Mouse (Mus musculus) kidney, postnatal 0 days (tissue): ENCODE results near the gene Hist1h4f. TPM values are rescaled to one million over a fixed set of nuclear protein-coding genes. Genes with fewer than 3 reads are reported as not detected.

Experiments used
- ATAC-seq: fragments of 200-750 bp; cut with Nextera tagmentation; replicated peaks from 2 replicates; pipeline ENCODE4 v1.8.0; 2017; ENCODE audit warnings: low read depth, moderate number of reproducible peaks, moderate TSS enrichment, moderate library complexity; ENCODE audit not compliant: low FRiP score
- DNase-seq: peaks from one replicate; pipeline ENCODE4 v3.0.0-alpha.2; 2016; ENCODE audit warnings: low spot score
- H3K27ac ChIP-seq: fragments of 300-500 bp; sonication (generic); 2 replicates; pipeline ENCODE4 v1.5.1; 2014; ENCODE audit warnings: mild to moderate bottlenecking
- H3K27me3 ChIP-seq: fragments of 300-500 bp; sonication (generic); 2 replicates; pipeline ENCODE4 v1.6.1; 2014; ENCODE audit warnings: low read length, mixed read lengths; ENCODE audit not compliant: insufficient read depth
- H3K36me3 ChIP-seq: fragments of 300-500 bp; sonication (generic); 2 replicates; pipeline ENCODE4 v1.6.1; 2014; ENCODE audit warnings: low read length, mixed read lengths; ENCODE audit not compliant: insufficient read depth
- H3K4me1 ChIP-seq: fragments of 300-500 bp; sonication (generic); replicated peaks from 2 replicates; pipeline ENCODE4 v1.6.1; 2014; ENCODE audit warnings: antibody characterized with exemption, low read length, mixed read lengths; ENCODE audit not compliant: insufficient read depth
- H3K4me2 ChIP-seq: fragments of 300-500 bp; sonication (generic); 2 replicates; pipeline ENCODE4 v1.6.1; 2014; ENCODE audit warnings: mild to moderate bottlenecking, low read length, moderate library complexity, mixed read lengths
- H3K4me3 ChIP-seq: fragments of 300-500 bp; sonication (generic); replicated peaks from 2 replicates; pipeline ENCODE4 v1.5.1; 2014; ENCODE audit warnings: low read depth, low read length
- H3K9ac ChIP-seq: fragments of 300-500 bp; sonication (generic); 2 replicates; pipeline ENCODE4 v1.6.1; 2014; ENCODE audit warnings: low read depth, low read length
- H3K9me3 ChIP-seq: fragments of 300-500 bp; sonication (generic); replicated peaks from 2 replicates; pipeline ENCODE4 v1.6.1; 2016; ENCODE audit warnings: low read length, inconsistent platforms, mixed read lengths
- CTCF ChIP-seq: IDR thresholded peaks from 2 replicates; pipeline ENCODE4 v1.5.1; 2016; ENCODE audit warnings: antibody characterized with exemption, low read depth, mild to moderate bottlenecking, moderate library complexity
- WGBS: fragments of 180-500 bp; shearing (Covaris S2); extraction: QIAGEN DNeasy Blood & Tissue Kit; methylation state at CpG from one replicate; pipeline ENCODE4 v1.1.7; 2014; 5-methylcytosine and 5-hydroxymethylcytosine counted together
- polyA plus RNA-seq: library from polyadenylated mRNA; unstranded; fragments of >200 nt; fragmentation: Nextera tagmentation; extraction: Ambion mirVana; gene quantifications from 2 replicates; pipeline ENCODE4 v1.2.1, GENCODE M21; 2015

Gene Hist1h4f
- polyA plus RNA-seq, 1 experiment from 2014 or later, result 0.58 TPM

DNA sequence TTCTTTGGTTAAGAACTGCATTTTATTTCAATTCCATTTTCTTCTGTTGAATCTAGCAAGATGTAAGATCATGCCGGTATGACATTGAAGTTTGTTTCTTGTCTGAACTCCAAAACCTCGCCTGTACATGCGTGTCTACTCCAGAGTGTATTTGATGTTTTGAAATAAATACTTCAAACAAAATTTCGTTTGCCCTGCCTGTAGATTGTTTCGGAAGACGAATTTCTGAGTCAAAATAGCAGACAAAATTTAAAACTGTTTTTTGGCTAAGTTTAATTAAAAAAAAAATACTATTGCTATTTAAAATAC, 33.2 kb downstream of the Hist1h4f start:
- DNase-seq (no peak), ATAC-seq (no peak)
- Histone ChIP-seq H3K4me3 (peak overlapping the region; percentile 50), H3K27me3 (no peaks in the 10 kb centered on the region), H3K4me1 (no peaks in the 10 kb centered on the region), H3K9me3 (no peaks in the 10 kb centered on the region), H3K27ac (no peak overlapping the region), H3K4me2 (peak overlapping the region; percentile 53), H3K9ac (no peak overlapping the region), H3K36me3 (no peaks in the 10 kb centered on the region)
- no peak for TF ChIP-seq CTCF
- 0% methylated on average over 6 of the region's 6 CpGs for WGBS

DNA sequence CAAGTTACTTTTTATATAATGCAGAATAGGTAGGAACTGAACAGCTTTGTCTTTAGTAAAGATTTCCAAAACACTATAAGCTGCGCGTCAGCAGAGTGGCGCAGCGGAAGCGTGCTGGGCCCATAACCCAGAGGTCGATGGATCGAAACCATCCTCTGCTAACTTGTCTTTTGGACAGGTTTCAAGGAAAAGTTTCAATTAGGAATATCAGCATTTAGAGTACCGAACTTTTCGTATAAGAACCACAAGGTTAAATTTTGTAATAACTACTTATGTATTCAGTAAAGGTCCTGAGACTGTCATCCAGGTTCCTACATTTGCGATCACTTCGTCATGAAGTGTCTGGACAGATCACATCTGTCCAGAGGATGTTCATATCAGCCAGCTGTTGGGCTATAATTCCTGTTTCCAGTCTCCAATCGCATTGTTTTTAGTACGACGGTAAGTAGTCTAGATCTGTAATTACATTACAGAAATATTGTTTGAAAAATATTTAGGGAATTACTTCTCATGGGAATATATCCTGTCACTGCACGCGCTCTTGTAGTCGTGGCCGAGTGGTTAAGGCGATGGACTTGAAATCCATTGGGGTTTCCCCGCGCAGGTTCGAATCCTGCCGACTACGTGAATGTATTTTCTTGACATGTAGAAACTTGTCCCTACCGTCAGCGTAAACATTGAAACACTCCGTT, 33.7 kb downstream of the Hist1h4f start:
- H3K9me3 ChIP-seq, result no peaks in the 10 kb centered on the region
- H3K4me3 ChIP-seq, result peak overlapping the region; percentile 50
- under 1% methylated on average over 27 of the region's 27 CpGs for WGBS
- H3K4me1 ChIP-seq, result no peaks in the 10 kb centered on the region
- no peaks in the 10 kb centered on the region for H3K36me3 ChIP-seq
- peak overlapping the region; percentile 46; the same call in 1 of the 2 replicates for H3K9ac ChIP-seq
- H3K27ac ChIP-seq, result peak overlapping the region; percentile 69; the same call in 1 of the 2 replicates
- DNase-seq (peak; percentile 90), ATAC-seq (peak; percentile 91)
- peak overlapping the region; percentile 53 for H3K4me2 ChIP-seq
- no peaks in the 10 kb centered on the region for H3K27me3 ChIP-seq
- no peak for TF ChIP-seq CTCF

DNA sequence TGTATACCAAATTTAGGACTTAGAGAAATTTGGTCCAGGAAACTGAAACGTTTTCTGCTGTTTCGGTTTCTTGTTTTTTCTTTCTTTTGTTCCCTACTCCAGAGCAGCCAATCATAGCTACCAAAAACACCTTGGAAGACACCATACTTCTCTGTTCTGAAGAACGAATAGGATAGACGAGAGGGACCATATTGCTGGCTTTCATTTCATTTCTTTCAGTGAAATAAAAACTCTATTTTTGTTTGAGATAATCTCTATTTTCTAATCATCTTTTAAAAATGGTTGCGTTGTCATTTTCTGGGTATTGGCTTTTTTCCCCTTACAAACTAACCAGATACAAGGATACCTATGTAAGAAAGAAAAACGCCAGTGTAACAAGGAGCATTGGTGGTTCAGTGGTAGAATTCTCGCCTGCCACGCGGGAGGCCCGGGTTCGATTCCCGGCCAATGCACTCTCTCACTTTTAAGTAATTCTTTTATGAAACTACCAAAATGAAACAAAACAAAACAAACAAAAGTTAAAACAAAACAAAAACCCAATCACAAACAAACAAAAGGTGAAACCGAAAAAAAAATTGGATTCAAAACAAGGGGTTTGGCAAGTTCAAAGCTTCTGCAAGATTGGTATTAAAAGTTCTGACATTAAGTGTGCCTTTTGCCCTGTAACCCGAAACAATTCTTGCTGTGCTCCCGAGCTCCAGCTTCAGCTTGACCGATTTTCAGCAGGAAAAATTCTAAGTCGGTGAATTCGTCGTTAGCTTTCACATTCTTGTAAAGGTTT, 34.4 kb downstream of the Hist1h4f start:
- Histone ChIP-seq H3K4me3 (peak overlapping the region; percentile 50), H3K4me1 (no peaks in the 10 kb centered on the region), H3K27ac (peak overlapping the region; percentile 69), H3K36me3 (no peaks in the 10 kb centered on the region), H3K27me3 (no peaks in the 10 kb centered on the region), H3K4me2 (peak overlapping the region; percentile 53), H3K9me3 (no peaks in the 10 kb centered on the region), H3K9ac (peak overlapping the region; percentile 46; the same call in 1 of the 2 replicates)
- under 1% methylated on average over 19 of the region's 19 CpGs for WGBS
- TF ChIP-seq CTCF, result no peak
- DNase-seq, result peak; percentile 80
- ATAC-seq, result peak; percentile 57

DNA sequence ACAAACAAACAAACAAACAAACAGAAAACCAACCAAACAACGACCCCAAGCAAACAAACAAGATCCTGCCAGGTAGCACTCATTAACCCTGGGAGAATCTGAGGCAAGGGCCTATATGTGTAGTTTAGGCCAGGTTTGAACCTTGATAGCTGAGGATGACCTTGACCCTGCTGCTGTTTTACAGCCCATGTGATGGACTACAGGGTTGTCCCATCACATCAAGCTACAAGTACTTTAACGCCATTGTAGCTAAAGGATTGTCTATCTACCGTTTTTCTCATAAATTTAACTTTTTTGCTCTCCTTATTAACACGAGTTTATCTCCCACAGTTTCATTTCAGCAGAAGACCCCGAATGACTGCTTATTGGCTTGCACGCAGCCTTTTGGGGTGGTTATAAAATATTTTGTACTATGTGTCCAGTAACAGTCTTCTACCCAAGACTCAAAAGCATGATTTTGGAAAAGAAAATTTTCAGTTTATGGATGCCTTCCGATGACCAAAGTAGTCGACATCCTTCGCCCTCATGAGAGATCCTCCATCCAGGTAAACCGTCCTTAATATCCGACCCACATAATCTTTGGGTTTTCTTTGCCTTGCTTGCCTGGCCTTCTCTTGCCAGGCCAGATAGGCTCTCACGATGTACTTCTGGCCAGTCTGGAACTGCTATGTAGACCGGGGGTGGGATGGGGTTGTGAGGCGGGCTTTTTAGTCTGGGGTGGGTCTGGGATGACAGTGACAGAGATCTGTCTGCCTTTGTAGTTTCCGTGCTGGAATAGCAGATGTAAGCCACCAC, 35.4 kb downstream of the Hist1h4f start:
- H3K9ac ChIP-seq, result 0 out of 2 replicates have a peak overlapping the region, but pooled peaks have one; percentile 13
- WGBS, result 51% methylated on average over 15 of the region's 15 CpGs

GRCm38 (mm10) chr13:23515281-23515680, 36.2 kb downstream of the Hist1h4f start:
- no peak overlapping the region for H3K27ac ChIP-seq
- no peak for ATAC-seq
- no peak overlapping the region for H3K4me3 ChIP-seq
- TF ChIP-seq CTCF, result no peak
- no peaks in the 10 kb centered on the region for H3K9me3 ChIP-seq
- no peak for DNase-seq
- no peak overlapping the region for H3K4me2 ChIP-seq
- WGBS, result 81% methylated on average over 5 of the region's 5 CpGs
- H3K4me1 ChIP-seq, result no peaks in the 10 kb centered on the region
- H3K9ac ChIP-seq, result no peak overlapping the region
- no peaks in the 10 kb centered on the region for H3K27me3 ChIP-seq
- no peaks in the 10 kb centered on the region for H3K36me3 ChIP-seq

More for the DNA sequence above, 35.4 kb downstream of the Hist1h4f start:
- no peak overlapping the region for H3K27ac ChIP-seq
- H3K9me3 ChIP-seq, result no peaks in the 10 kb centered on the region
- peak overlapping the region; percentile 53; the same call in 1 of the 2 replicates for H3K4me2 ChIP-seq
- TF ChIP-seq CTCF, result no peak
- no peak overlapping the region for H3K4me3 ChIP-seq
- H3K27me3 ChIP-seq, result no peaks in the 10 kb centered on the region
- ATAC-seq, result no peak
- no peak for DNase-seq
- no peaks in the 10 kb centered on the region for H3K4me1 ChIP-seq
- no peaks in the 10 kb centered on the region for H3K36me3 ChIP-seq

- H3K4me2 ChIP-seq, result no peak overlapping the region
- no peak overlapping the region for H3K4me3 ChIP-seq
- H3K9ac ChIP-seq, result no peak overlapping the region
- 90% methylated on average over 1 of the region's 1 CpGs for WGBS
- TF ChIP-seq CTCF, result no peak
- H3K27me3 ChIP-seq, result no peaks in the 10 kb centered on the region
- ATAC-seq (no peak), DNase-seq (no peak)
- H3K27ac ChIP-seq, result no peak overlapping the region
- no peaks in the 10 kb centered on the region for H3K9me3 ChIP-seq
- H3K36me3 ChIP-seq, result no peaks in the 10 kb centered on the region
- H3K4me1 ChIP-seq, result no peaks in the 10 kb centered on the region
Measured at GRCm38 (mm10) chr13:23513517-23513916, 37.9 kb downstream of the Hist1h4f start.
